Mouse (Mus musculus): ENCODE results near the gene Olfr1383. TPM values are rescaled to one million over a fixed set of nuclear protein-coding genes. Genes with fewer than 3 reads are reported as not detected.
"Not testable (repeated sequence)": the region's sequence is repeated elsewhere in the genome, so short reads cannot be mapped to it uniquely, and the experiment has no call there.

Olfr1383 gene
- not detected in 2 replicates for polyA plus RNA-seq (2012; rRNA removed)

DNA sequence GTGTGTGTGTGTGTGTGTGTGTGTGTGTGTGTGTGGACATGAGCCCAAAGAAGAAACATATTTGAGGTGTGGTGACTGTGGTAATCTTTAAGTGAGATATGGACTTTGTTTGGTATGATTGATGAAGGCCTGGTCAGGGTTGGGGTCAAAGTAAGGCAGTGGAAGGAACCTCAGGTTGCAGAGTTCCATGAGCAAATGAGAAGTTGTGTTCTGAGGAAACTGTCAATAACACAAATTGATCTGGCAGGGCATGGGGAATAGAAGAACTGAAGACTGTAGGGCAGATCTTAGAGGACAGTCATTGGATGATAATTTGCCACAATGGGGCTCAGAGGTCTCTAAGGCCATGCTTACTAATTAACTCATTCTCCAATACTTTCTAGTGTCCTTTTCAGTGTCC is at the start of gene Olfr1383:
TSS of gene Olfr1383 (plus strand) at position 301 of the 400 bp plus-strand sequence.
- no peaks in the 10 kb centered on the region for H3K27me3 ChIP-seq (ENCODE audit: control insufficient read depth, insufficient read depth, low read length)
- TF ChIP-seq POLR2A (IDR thresholded peaks at IDR 0.05; ENCODE audit: control insufficient read depth, low read depth, low read length): no peak
- no peak for TF ChIP-seq CTCF (IDR thresholded peaks at IDR 0.05; ENCODE audit: control insufficient read depth, insufficient read depth, insufficient replicate concordance, low read depth, low read length)

DNA sequence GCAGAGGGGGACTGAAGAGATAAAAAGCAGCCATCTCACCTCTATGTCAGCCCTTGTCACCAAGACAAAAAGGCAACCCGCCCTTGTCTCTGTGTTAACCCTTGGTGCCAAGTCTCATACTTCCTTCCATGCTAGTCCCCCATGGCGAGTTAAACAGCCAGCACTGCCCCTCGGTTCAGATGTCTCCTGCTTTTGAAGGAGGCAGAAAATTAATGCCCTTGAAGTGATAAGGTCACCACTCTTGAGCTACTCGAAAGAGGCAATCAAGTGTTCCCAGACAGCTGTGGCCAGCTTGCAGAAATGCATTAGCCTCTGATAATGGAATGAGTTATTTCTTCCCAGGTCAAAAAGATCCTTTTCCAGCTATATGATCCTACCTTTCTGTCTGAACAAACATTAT is 33.5 kb upstream of the Olfr1383 start:
- Histone ChIP-seq H3K4me1 (ENCODE audit: control insufficient read depth, insufficient read depth, low read length) (no peaks in the 10 kb centered on the region), H3K27me3 (ENCODE audit: control insufficient read depth, insufficient read depth, low read length) (no peaks in the 10 kb centered on the region), H3K27ac (ENCODE audit: control insufficient read depth, insufficient read depth, low read depth, low read length) (no peak overlapping the region), H3K36me3 (ENCODE audit: control insufficient read depth, insufficient read depth, low read length) (no peaks in the 10 kb centered on the region), H3K4me3 (ENCODE audit: control insufficient read depth, low read depth, low read length) (no peak overlapping the region)
- TF ChIP-seq CTCF (IDR thresholded peaks at IDR 0.05; ENCODE audit: control insufficient read depth, insufficient read depth, insufficient replicate concordance, low read depth, low read length): no peak
- TF ChIP-seq POLR2A (IDR thresholded peaks at IDR 0.05; ENCODE audit: control insufficient read depth, low read depth, low read length): no peak

More for the DNA sequence above, at the start of gene Olfr1383:
- Histone ChIP-seq H3K4me3 (ENCODE audit: control insufficient read depth, low read depth, low read length) (no peak within 1 kb of the TSS), H3K36me3 (ENCODE audit: control insufficient read depth, insufficient read depth, low read length) (no peaks in the 10 kb centered on the region), H3K27ac (ENCODE audit: control insufficient read depth, insufficient read depth, low read depth, low read length) (no peak within 1 kb of the TSS), H3K4me1 (ENCODE audit: control insufficient read depth, insufficient read depth, low read length) (no peaks in the 10 kb centered on the region)

GRCm38 (mm10) chr11:49488770-49489169 is 30.7 kb upstream of the Olfr1383 start, which contains the start of gene Olfr1385:
Olfr1385 (plus strand) TSS chr11:49489070.
- H3K4me3 ChIP-seq (ENCODE audit: control insufficient read depth, low read depth, low read length); H3K27me3 ChIP-seq (ENCODE audit: control insufficient read depth, insufficient read depth, low read length): not testable (repeated sequence)

DNA sequence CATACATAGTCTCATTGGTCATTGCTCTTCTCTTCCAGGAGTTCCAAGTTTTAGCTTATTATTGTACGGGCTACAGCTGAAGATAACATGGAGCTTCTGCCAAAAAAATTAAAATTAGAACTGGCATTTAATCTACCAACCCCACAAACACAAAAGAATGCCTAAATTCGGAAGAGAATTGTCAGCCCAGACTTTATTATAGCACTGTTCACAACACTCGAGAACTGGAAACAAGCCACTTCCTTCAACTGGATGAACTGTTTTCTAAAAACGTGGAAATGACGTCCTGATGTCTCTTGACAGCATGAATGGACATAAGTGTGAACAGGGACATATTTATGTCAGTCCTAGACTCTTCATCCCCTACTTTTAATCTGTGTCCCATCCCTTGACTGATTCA is 1.4 kb upstream of the Olfr1383 start:
- Histone ChIP-seq H3K36me3 (ENCODE audit: control insufficient read depth, insufficient read depth, low read length) (no peaks in the 10 kb centered on the region), H3K4me3 (ENCODE audit: control insufficient read depth, low read depth, low read length) (no peak overlapping the region), H3K27ac (ENCODE audit: control insufficient read depth, insufficient read depth, low read depth, low read length) (no peak overlapping the region), H3K4me1 (ENCODE audit: control insufficient read depth, insufficient read depth, low read length) (no peaks in the 10 kb centered on the region), H3K27me3 (ENCODE audit: control insufficient read depth, insufficient read depth, low read length) (no peaks in the 10 kb centered on the region)
- TF ChIP-seq POLR2A (IDR thresholded peaks at IDR 0.05; ENCODE audit: control insufficient read depth, low read depth, low read length) (no peak), CTCF (IDR thresholded peaks at IDR 0.05; ENCODE audit: control insufficient read depth, insufficient read depth, insufficient replicate concordance, low read depth, low read length) (no peak)

More at GRCm38 (mm10) chr11:49488770-49489169, 30.7 kb upstream of the Olfr1383 start, which contains the start of gene Olfr1385:
- not testable (repeated sequence) for H3K4me1 ChIP-seq (ENCODE audit: control insufficient read depth, insufficient read depth, low read length); H3K36me3 ChIP-seq (ENCODE audit: control insufficient read depth, insufficient read depth, low read length); H3K27ac ChIP-seq (ENCODE audit: control insufficient read depth, insufficient read depth, low read depth, low read length)

DNA sequence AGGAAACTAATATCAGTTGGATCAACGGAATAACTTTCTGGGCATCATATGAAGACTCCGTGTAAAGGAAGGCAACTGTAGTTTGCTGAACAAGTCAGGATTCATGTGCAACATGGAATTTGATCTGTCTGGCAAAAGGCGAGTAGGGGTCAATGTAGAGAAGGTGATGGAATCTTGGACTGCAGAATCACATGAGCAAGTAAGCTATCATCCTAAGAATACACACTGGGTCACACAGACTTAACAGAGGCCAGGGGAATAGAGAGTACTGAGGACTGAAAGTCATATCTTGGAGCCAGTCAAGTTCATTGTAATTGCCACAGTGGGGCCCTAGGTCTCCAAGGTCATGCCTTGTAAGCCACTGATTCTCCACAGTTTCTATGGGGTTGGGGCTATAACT is 8.5 kb downstream of the Olfr1383 start, which contains the start of gene Olfr1382:
TSS of gene Olfr1382 (plus strand) at position 301 of the 400 bp plus-strand sequence.
- no peak within 1 kb of the TSS for H3K4me3 ChIP-seq (ENCODE audit: control insufficient read depth, low read depth, low read length)
- TF ChIP-seq CTCF (IDR thresholded peaks at IDR 0.05; ENCODE audit: control insufficient read depth, insufficient read depth, insufficient replicate concordance, low read depth, low read length) (no peak), POLR2A (IDR thresholded peaks at IDR 0.05; ENCODE audit: control insufficient read depth, low read depth, low read length) (no peak)
- no peak within 1 kb of the TSS for H3K27ac ChIP-seq (ENCODE audit: control insufficient read depth, insufficient read depth, low read depth, low read length)
- H3K27me3 ChIP-seq (ENCODE audit: control insufficient read depth, insufficient read depth, low read length): no peaks in the 10 kb centered on the region
- no peaks in the 10 kb centered on the region for H3K36me3 ChIP-seq (ENCODE audit: control insufficient read depth, insufficient read depth, low read length)
- H3K4me1 ChIP-seq (ENCODE audit: control insufficient read depth, insufficient read depth, low read length): no peaks in the 10 kb centered on the region

DNA sequence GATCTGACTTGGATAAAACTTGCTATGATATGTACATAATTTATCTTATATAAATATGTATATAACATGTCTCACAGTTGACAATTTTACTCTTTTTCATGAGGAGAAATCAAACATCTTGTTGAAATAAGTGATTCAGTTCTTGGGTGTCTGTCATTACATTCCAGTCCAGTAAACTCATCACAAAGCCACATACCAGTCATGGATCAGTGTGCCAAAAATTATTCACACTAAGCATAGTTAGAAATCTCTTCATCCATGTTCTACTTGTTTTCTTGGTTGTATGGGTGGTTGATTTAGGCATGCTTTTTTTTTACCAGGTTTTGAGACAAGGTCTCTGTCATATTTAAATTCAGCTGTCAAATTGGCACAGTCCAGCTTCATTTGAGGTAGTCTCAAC is 13.3 kb downstream of the Olfr1383 start:
- no peak overlapping the region for H3K27ac ChIP-seq (ENCODE audit: control insufficient read depth, insufficient read depth, low read depth, low read length)
- no peak for TF ChIP-seq POLR2A (IDR thresholded peaks at IDR 0.05; ENCODE audit: control insufficient read depth, low read depth, low read length)
- no peak for TF ChIP-seq CTCF (IDR thresholded peaks at IDR 0.05; ENCODE audit: control insufficient read depth, insufficient read depth, insufficient replicate concordance, low read depth, low read length)
- H3K4me3 ChIP-seq (ENCODE audit: control insufficient read depth, low read depth, low read length): no peak overlapping the region
- H3K36me3 ChIP-seq (ENCODE audit: control insufficient read depth, insufficient read depth, low read length): no peaks in the 10 kb centered on the region
- no peaks in the 10 kb centered on the region for H3K4me1 ChIP-seq (ENCODE audit: control insufficient read depth, insufficient read depth, low read length)
- no peaks in the 10 kb centered on the region for H3K27me3 ChIP-seq (ENCODE audit: control insufficient read depth, insufficient read depth, low read length)

GRCm38 (mm10) chr11:49536631-49537030 is 17.2 kb downstream of the Olfr1383 start:
- not testable (repeated sequence) for H3K27me3 ChIP-seq (ENCODE audit: control insufficient read depth, insufficient read depth, low read length); H3K36me3 ChIP-seq (ENCODE audit: control insufficient read depth, insufficient read depth, low read length); H3K27ac ChIP-seq (ENCODE audit: control insufficient read depth, insufficient read depth, low read depth, low read length); H3K4me1 ChIP-seq (ENCODE audit: control insufficient read depth, insufficient read depth, low read length); H3K4me3 ChIP-seq (ENCODE audit: control insufficient read depth, low read depth, low read length)

GRCm38 (mm10) chr11:49543149-49543548 is 23.7 kb downstream of the Olfr1383 start, which contains the start of gene Olfr1381:
Olfr1381 (plus strand) TSS chr11:49543449.
- not testable (repeated sequence) for H3K4me1 ChIP-seq (ENCODE audit: control insufficient read depth, insufficient read depth, low read length); H3K4me3 ChIP-seq (ENCODE audit: control insufficient read depth, low read depth, low read length); H3K36me3 ChIP-seq (ENCODE audit: control insufficient read depth, insufficient read depth, low read length); H3K27me3 ChIP-seq (ENCODE audit: control insufficient read depth, insufficient read depth, low read length); H3K27ac ChIP-seq (ENCODE audit: control insufficient read depth, insufficient read depth, low read depth, low read length)

DNA sequence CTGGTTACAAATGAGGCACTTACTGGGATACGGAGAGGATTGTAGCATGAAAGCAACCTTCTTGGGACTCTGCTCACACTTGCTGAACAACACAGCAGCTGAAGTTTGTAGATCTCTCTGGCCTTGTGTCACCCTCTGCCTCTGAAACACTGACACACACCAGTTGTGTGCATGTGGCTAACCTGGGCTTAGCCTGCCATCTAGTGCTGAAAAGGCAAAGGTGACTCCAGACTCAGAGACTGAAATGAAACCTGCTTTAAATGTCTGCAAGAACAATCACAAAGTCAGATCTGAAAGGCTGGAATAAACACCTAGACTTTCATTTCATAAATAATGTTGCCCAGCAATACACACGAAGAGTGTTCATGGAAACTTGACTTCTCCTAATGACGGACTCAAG is 34.6 kb downstream of the Olfr1383 start:
- H3K4me1 ChIP-seq (ENCODE audit: control insufficient read depth, insufficient read depth, low read length); H3K27ac ChIP-seq (ENCODE audit: control insufficient read depth, insufficient read depth, low read depth, low read length); H3K4me3 ChIP-seq (ENCODE audit: control insufficient read depth, low read depth, low read length); H3K36me3 ChIP-seq (ENCODE audit: control insufficient read depth, insufficient read depth, low read length); H3K27me3 ChIP-seq (ENCODE audit: control insufficient read depth, insufficient read depth, low read length): not testable (repeated sequence)

GRCm38 (mm10) chr11:49556578-49556977 is 37.1 kb downstream of the Olfr1383 start, which contains the start of gene Olfr1380:
Olfr1380 (plus strand) TSS chr11:49556878.
- not testable (repeated sequence) for H3K4me3 ChIP-seq (ENCODE audit: control insufficient read depth, low read depth, low read length); H3K27ac ChIP-seq (ENCODE audit: control insufficient read depth, insufficient read depth, low read depth, low read length); H3K36me3 ChIP-seq (ENCODE audit: control insufficient read depth, insufficient read depth, low read length); H3K27me3 ChIP-seq (ENCODE audit: control insufficient read depth, insufficient read depth, low read length); H3K4me1 ChIP-seq (ENCODE audit: control insufficient read depth, insufficient read depth, low read length)

DNA sequence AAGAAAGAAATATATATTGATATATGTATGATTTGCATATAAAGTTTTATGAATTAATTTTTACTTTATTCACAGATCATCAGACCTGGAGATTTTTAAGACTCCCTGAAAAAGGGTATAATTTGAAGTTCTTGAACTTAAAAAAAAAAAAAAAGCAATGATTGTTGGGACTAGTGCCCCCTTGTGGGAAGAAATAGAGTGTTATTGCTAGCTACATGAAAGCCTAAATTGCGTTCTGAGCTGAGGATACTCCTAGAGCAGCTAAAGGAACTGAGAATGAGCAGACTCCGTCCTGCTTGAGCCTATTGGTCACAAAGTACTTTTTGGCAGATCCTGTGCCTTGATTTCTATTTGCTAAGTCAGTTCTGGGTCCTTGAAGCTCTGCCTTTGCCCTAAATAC is 55.6 kb downstream of the Olfr1383 start:
- H3K36me3 ChIP-seq (ENCODE audit: control insufficient read depth, insufficient read depth, low read length); H3K27me3 ChIP-seq (ENCODE audit: control insufficient read depth, insufficient read depth, low read length); H3K27ac ChIP-seq (ENCODE audit: control insufficient read depth, insufficient read depth, low read depth, low read length); H3K4me3 ChIP-seq (ENCODE audit: control insufficient read depth, low read depth, low read length); H3K4me1 ChIP-seq (ENCODE audit: control insufficient read depth, insufficient read depth, low read length): not testable (repeated sequence)

Measured in testis, adult 2 months (tissue).